Mouse (Mus musculus) forebrain, embryonic 10.5 days (tissue): ENCODE measurements at regions not wholly inside any gene's neighbourhood (a gene's known extent, or its start where the extent isn't known, plus 50 kb on each side); places are given as distances from the start of the nearest gene placed in this dataset.
"Not testable (repeated sequence)": the region's sequence is repeated elsewhere in the genome, so short reads cannot be mapped to it uniquely, and the experiment has no call there.

ENCODE experiments used
- DNase-seq: peaks from one replicate; pipeline ENCODE4 v3.0.0-alpha.2; 2017; ENCODE audit warnings: low spot score; ENCODE audit errors: extremely low spot score
- H3K27ac ChIP-seq: fragments of 300-500 bp; sonication (generic); 2 replicates; pipeline ENCODE4 v1.5.1; 2016; ENCODE audit warnings: mild to moderate bottlenecking
- H3K27me3 ChIP-seq: fragments of 300-500 bp; sonication (generic); 2 replicates; pipeline ENCODE4 v1.6.1; 2016; ENCODE audit warnings: mild to moderate bottlenecking; ENCODE audit not compliant: poor library complexity, severe bottlenecking
- H3K36me3 ChIP-seq: fragments of 300-500 bp; sonication (generic); replicated peaks from 2 replicates; pipeline ENCODE4 v1.6.1; 2016; ENCODE audit warnings: mild to moderate bottlenecking, moderate library complexity
- H3K4me1 ChIP-seq: fragments of 300-500 bp; sonication (generic); 2 replicates; pipeline ENCODE4 v1.6.1; 2016
- H3K4me3 ChIP-seq: fragments of 300-500 bp; sonication (generic); 2 replicates; pipeline ENCODE4 v1.5.1; 2016; ENCODE audit warnings: mild to moderate bottlenecking, moderate library complexity
- H3K9me3 ChIP-seq: fragments of 300-500 bp; sonication (generic); 2 replicates; pipeline ENCODE4 v1.6.1; 2016; ENCODE audit warnings: mild to moderate bottlenecking, moderate library complexity
- WGBS: fragments of 180-500 bp; shearing (Covaris S2); methylation state at CpG from one replicate; pipeline ENCODE4 v1.1.7; 2016; 5-methylcytosine and 5-hydroxymethylcytosine counted together

GRCm38 (mm10) chr19:32989346-32989745, 232.0 kb downstream of the Pten start:
- DNase-seq = no peak
- Histone ChIP-seq H3K27ac (no peak overlapping the region), H3K4me1 (peaks cover 5% of the 10 kb centered on the region; the same call in 1 of the 2 replicates), H3K36me3 (no peaks in the 10 kb centered on the region), H3K4me3 (no peak overlapping the region), H3K27me3 (no peaks in the 10 kb centered on the region), H3K9me3 (no peaks in the 10 kb centered on the region)
- 77% methylated on average over 6 of the region's 6 CpGs for WGBS

- 84% methylated on average over 6 of the region's 6 CpGs for WGBS
Measured at GRCm38 (mm10) chr19:32990576-32990975, 233.3 kb downstream of the Pten start.

DNA sequence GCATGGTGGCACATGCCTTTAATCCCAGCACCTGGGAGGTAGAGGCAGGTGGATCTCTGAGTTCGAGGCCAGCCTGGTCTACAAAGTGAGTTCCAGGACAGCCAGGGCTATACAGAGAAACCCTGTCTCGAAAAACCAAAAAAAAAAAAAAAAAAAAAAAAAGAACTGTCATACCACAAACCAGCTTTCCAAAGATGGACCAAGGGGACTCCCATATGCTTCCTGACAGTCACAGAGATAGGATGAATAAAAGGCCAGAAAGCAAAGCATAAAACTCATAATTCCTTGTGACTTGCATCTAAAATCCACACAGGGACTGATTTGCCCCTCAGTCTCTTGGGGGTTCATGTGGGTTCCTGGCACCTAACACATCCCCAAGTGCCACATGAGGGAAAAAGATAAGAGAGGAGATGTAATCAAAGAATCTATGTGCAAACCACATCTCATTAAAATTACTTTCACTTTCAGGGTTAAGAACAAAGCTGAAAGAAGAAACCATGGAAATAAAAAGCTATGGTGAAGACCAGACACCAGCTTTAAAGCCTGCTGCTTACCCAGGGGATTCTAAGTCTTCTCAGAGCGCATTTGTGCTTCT, 241.4 kb downstream of the Pten start:
- 81% methylated on average over 2 of the region's 3 CpGs for WGBS
- Histone ChIP-seq H3K4me1 (peaks cover 13% of the 10 kb centered on the region; the same call in 1 of the 2 replicates), H3K4me3 (no peak overlapping the region), H3K9me3 (no peaks in the 10 kb centered on the region), H3K27ac (no peak overlapping the region), H3K27me3 (no peaks in the 10 kb centered on the region), H3K36me3 (no peaks in the 10 kb centered on the region)
- DNase-seq = no peak

More at GRCm38 (mm10) chr19:32990576-32990975, 233.3 kb downstream of the Pten start:
- DNase-seq = no peak
- Histone ChIP-seq H3K27ac (no peak overlapping the region), H3K27me3 (no peaks in the 10 kb centered on the region), H3K4me1 (peaks cover 5% of the 10 kb centered on the region; the same call in 1 of the 2 replicates), H3K4me3 (no peak overlapping the region), H3K36me3 (no peaks in the 10 kb centered on the region), H3K9me3 (no peaks in the 10 kb centered on the region)

- no peaks in the 10 kb centered on the region for H3K36me3 ChIP-seq
- 94% methylated on average over 8 of the region's 8 CpGs for WGBS
- H3K27me3 ChIP-seq = no peaks in the 10 kb centered on the region
- H3K4me1 ChIP-seq = no peaks in the 10 kb centered on the region
- no peaks in the 10 kb centered on the region for H3K9me3 ChIP-seq
- H3K27ac ChIP-seq = no peak overlapping the region
- no peak overlapping the region for H3K4me3 ChIP-seq
- DNase-seq = no peak
Measured at GRCm38 (mm10) chr19:33007582-33007981, 250.3 kb downstream of the Pten start.

- Histone ChIP-seq H3K36me3 (no peaks in the 10 kb centered on the region), H3K27ac (no peak overlapping the region), H3K4me1 (no peaks in the 10 kb centered on the region), H3K4me3 (no peak overlapping the region), H3K27me3 (no peaks in the 10 kb centered on the region), H3K9me3 (no peaks in the 10 kb centered on the region)
- 86% methylated on average over 4 of the region's 4 CpGs for WGBS
- no peak for DNase-seq
Measured at GRCm38 (mm10) chr19:33008076-33008475, 250.8 kb downstream of the Pten start.

DNA sequence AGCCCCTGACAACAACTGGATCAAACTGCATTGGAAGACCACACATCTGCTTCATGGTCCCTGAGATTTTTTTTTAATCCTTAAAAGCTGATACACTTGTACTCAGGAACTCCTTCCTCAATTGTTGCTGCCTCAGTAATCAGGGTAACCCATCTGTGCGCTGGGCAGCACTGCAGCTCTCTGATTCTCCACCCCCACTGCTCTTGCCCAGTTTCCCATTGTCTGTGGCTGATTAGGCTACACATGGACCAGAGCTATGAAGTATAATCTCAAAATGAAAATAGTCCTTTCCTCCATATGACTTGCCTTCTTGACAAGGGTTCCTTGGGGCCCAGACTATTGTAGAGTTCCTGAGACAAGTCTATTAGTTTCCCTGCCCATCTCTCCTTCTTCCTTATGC, 251.5 kb downstream of the Pten start:
- no peak for DNase-seq
- H3K4me3 ChIP-seq = no peak overlapping the region
- H3K9me3 ChIP-seq = no peaks in the 10 kb centered on the region
- H3K4me1 ChIP-seq = no peaks in the 10 kb centered on the region
- no peak overlapping the region for H3K27ac ChIP-seq
- 78% methylated on average over 1 of the region's 1 CpGs for WGBS
- no peaks in the 10 kb centered on the region for H3K27me3 ChIP-seq
- no peaks in the 10 kb centered on the region for H3K36me3 ChIP-seq

GRCm38 (mm10) chr19:33010886-33011446, 253.7 kb downstream of the Pten start:
- no peaks in the 10 kb centered on the region for H3K27me3 ChIP-seq
- no peak overlapping the region for H3K27ac ChIP-seq
- no peak overlapping the region for H3K4me3 ChIP-seq
- H3K9me3 ChIP-seq = no peaks in the 10 kb centered on the region
- 88% methylated on average over 11 of the region's 11 CpGs for WGBS
- H3K4me1 ChIP-seq = no peaks in the 10 kb centered on the region
- no peaks in the 10 kb centered on the region for H3K36me3 ChIP-seq
- no peak for DNase-seq

DNA sequence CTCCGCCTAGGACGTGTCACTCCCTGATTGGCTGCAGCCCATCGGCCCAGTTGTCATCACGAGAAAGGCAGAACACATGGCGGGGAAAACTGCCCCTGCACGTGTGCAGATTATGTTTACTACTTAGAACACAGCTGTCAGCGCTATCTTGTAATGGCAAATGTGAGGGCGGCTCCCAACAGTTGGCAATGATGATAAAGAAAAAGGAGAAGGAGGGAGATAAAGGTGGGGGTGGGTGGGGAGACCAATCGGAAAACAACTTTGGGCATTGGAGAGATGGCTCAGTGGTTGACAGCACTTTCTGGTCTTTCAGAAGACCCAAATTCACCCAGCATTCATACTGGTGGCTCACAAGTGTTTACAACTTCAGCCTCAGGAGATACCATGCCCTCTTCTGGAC, 257.6 kb downstream of the Pten start:
- not testable (repeated sequence) for DNase-seq, H3K9me3 ChIP-seq, H3K36me3 ChIP-seq, H3K27me3 ChIP-seq, H3K4me1 ChIP-seq, H3K4me3 ChIP-seq, H3K27ac ChIP-seq
- 89% methylated on average over 9 of the region's 9 CpGs for WGBS

GRCm38 (mm10) chr19:33021161-33021560, 263.9 kb downstream of the Pten start:
- Histone ChIP-seq H3K27me3 (no peaks in the 10 kb centered on the region), H3K27ac (no peak overlapping the region), H3K36me3 (no peaks in the 10 kb centered on the region), H3K4me3 (no peak overlapping the region), H3K9me3 (no peaks in the 10 kb centered on the region), H3K4me1 (peaks cover 4% of the 10 kb centered on the region; the same call in 1 of the 2 replicates)
- 91% methylated on average over 3 of the region's 3 CpGs for WGBS
- DNase-seq = no peak

DNA sequence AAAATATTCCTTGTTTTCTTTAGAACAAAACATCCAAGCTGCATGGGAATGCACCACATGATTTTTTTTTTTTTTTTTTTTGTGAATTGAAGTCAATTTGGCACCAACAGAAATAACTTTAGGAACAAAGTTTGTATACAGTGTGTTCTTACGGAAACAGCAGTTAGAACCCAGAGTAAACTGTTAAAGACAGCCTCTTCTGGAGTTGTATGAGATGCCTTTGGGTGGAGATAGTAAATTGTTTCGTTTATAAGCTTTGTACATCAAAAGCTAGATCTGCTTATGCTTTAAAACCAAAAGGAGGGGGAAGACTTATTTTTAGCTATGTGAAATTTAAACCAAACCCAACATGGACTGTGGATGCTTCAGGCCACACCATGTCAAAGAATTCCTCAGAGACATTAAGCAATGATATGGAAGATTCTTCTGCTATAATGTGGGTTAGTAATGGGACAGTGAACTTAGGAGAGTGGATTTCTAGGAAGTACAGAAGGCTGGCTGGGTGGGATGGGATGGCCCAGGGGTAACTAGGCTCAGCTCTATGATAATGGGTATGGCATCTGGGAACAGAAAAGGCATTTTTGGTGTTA, 265.6 kb downstream of the Pten start:
- no peaks in the 10 kb centered on the region for H3K9me3 ChIP-seq
- WGBS = 83% methylated on average over 2 of the region's 2 CpGs

GRCm38 (mm10) chr19:33029688-33030444, 272.6 kb downstream of the Pten start:
- 85% methylated on average over 5 of the region's 5 CpGs for WGBS
- no peak for DNase-seq
- no peak overlapping the region for H3K4me3 ChIP-seq
- H3K27ac ChIP-seq = no peak overlapping the region
- no peaks in the 10 kb centered on the region for H3K9me3 ChIP-seq
- H3K36me3 ChIP-seq = no peaks in the 10 kb centered on the region
- H3K4me1 ChIP-seq = peaks cover 5% of the 10 kb centered on the region; the same call in 1 of the 2 replicates
- H3K27me3 ChIP-seq = no peaks in the 10 kb centered on the region

More for the DNA sequence above, 265.6 kb downstream of the Pten start:
- H3K27ac ChIP-seq = no peak overlapping the region
- no peaks in the 10 kb centered on the region for H3K27me3 ChIP-seq
- no peaks in the 10 kb centered on the region for H3K36me3 ChIP-seq
- no peak overlapping the region for H3K4me3 ChIP-seq
- DNase-seq = no peak
- H3K4me1 ChIP-seq = peaks cover 4% of the 10 kb centered on the region; the same call in 1 of the 2 replicates

DNA sequence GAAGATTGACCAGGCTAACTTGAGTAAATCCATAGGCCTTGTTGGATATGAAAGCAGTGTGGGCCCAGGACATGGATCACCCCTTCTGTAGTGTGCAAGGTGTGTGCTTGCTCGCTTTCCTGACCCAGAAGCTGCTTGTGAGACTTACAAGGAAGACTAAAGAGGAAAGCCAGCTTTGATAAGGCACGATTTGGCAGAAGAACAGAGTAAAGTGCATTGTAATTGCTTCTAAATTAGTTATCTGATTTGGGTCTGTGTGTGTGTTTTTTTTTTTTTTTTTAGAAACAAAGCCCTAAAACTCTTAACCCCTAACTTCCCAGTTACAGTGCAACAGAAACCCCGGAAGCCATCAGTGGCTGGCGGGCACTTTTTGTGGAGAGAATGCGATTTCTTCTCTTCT, 283.2 kb downstream of the Pten start:
- H3K4me3 ChIP-seq = no peak overlapping the region
- WGBS = 86% methylated on average over 5 of the region's 5 CpGs

DNA sequence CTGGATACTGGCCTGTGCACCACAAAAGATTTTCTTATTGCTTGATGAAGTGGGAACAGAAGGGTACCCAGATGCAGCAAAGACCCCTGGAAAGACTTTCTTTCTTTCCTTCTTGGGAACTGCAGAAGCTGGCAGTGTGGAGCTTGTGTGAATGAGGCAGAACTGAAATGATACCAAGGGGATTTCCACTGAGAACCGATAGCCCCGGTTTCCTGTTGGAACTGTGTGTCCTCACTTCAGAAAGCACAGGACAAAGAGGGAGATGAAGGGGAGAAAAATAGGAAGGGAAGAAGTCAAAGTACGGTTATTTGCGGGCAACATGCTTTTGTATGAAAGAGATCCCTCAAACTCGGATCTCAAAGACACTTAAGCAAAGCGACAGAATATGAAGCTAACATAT, 283.7 kb downstream of the Pten start:
- Histone ChIP-seq H3K4me1 (peaks cover 11% of the 10 kb centered on the region), H3K9me3 (no peaks in the 10 kb centered on the region), H3K4me3 (no peak overlapping the region), H3K27me3 (peaks cover under 1% of the 10 kb centered on the region; the same call in 1 of the 2 replicates), H3K36me3 (no peaks in the 10 kb centered on the region), H3K27ac (no peak overlapping the region)
- 86% methylated on average over 6 of the region's 6 CpGs for WGBS
- DNase-seq = no peak

More for the DNA sequence above, 283.2 kb downstream of the Pten start:
- Histone ChIP-seq H3K27ac (no peak overlapping the region), H3K9me3 (no peaks in the 10 kb centered on the region), H3K36me3 (no peaks in the 10 kb centered on the region), H3K27me3 (peaks cover 5% of the 10 kb centered on the region), H3K4me1 (peaks cover 11% of the 10 kb centered on the region)
- DNase-seq = no peak
